Mouse (Mus musculus) hindbrain, embryonic 12.5 days (tissue): ENCODE measurements around the gene Prmt2. TPM values are rescaled to one million over a fixed set of nuclear protein-coding genes. Genes with fewer than 3 reads are reported as not detected.

Source experiments
- ATAC-seq: fragments of 200-750 bp; cut with Nextera tagmentation; 2 replicates; pipeline ENCODE4 v1.8.0; 2017; ENCODE audit warnings: moderate TSS enrichment; ENCODE audit not compliant: low FRiP score
- H3K27ac ChIP-seq: fragments of 300-500 bp; sonication (generic); 2 replicates; pipeline ENCODE4 v1.5.1; 2016; ENCODE audit warnings: mild to moderate bottlenecking
- H3K27me3 ChIP-seq: fragments of 300-500 bp; sonication (generic); 2 replicates; pipeline ENCODE4 v1.6.1; 2016; ENCODE audit warnings: mild to moderate bottlenecking
- H3K36me3 ChIP-seq: fragments of 300-500 bp; sonication (generic); 2 replicates; pipeline ENCODE4 v1.6.1; 2016; ENCODE audit warnings: mild to moderate bottlenecking
- H3K4me1 ChIP-seq: fragments of 300-500 bp; sonication (generic); 2 replicates; pipeline ENCODE4 v1.6.1; 2016
- H3K4me2 ChIP-seq: fragments of 300-500 bp; sonication (generic); replicated peaks from 2 replicates; pipeline ENCODE4 v1.6.1; 2016; ENCODE audit warnings: mild to moderate bottlenecking
- H3K4me3 ChIP-seq: fragments of 300-500 bp; sonication (generic); 2 replicates; pipeline ENCODE4 v1.5.1; 2016; ENCODE audit warnings: mild to moderate bottlenecking
- H3K9ac ChIP-seq: fragments of 300-500 bp; sonication (generic); 2 replicates; pipeline ENCODE4 v1.6.1; 2016; ENCODE audit warnings: mild to moderate bottlenecking, moderate library complexity
- H3K9me3 ChIP-seq: fragments of 300-500 bp; sonication (generic); replicated peaks from 2 replicates; pipeline ENCODE4 v1.6.1; 2016; ENCODE audit warnings: mild to moderate bottlenecking
- WGBS: fragments of 180-500 bp; shearing (Covaris S2); methylation state at CpG from one replicate; pipeline ENCODE4 v1.1.7; 2016; 5-methylcytosine and 5-hydroxymethylcytosine counted together
- polyA plus RNA-seq: library from polyadenylated mRNA; unstranded; fragments of >200 nt; fragmentation: Nextera tagmentation; extraction: Ambion mirVana; gene quantifications from 2 replicates; pipeline ENCODE4 v1.2.1, GENCODE M21; 2016

The Prmt2 gene
- polyA plus RNA-seq, 1 experiment from 2014 or later: 137 TPM

GRCm38 (mm10) chr10:76253536-76253935 is 15.9 kb upstream of the Prmt2 start, which contains the start of gene S100b:
Gene S100b, plus strand, starts transcription at chr10:76253853.
- H3K27me3 ChIP-seq: no peaks in the 10 kb centered on the region
- WGBS: 58% methylated on average over 4 of the region's 4 CpGs
- H3K4me2 ChIP-seq: no peak within 1 kb of the TSS
- ATAC-seq: no peak
- no peaks in the 10 kb centered on the region for H3K9me3 ChIP-seq
- H3K4me3 ChIP-seq: no peak within 1 kb of the TSS
- no peak within 1 kb of the TSS for H3K27ac ChIP-seq
- H3K36me3 ChIP-seq: no peaks in the 10 kb centered on the region
- H3K4me1 ChIP-seq: peaks cover 8% of the 10 kb centered on the region; the same call in 1 of the 2 replicates
- no peak within 1 kb of the TSS for H3K9ac ChIP-seq

GRCm38 (mm10) chr10:76253079-76253478 is 15.4 kb upstream of the Prmt2 start:
- Histone ChIP-seq H3K27me3 (no peaks in the 10 kb centered on the region), H3K27ac (no peak overlapping the region), H3K9ac (no peak overlapping the region), H3K4me2 (no peak overlapping the region), H3K4me1 (peaks cover 9% of the 10 kb centered on the region), H3K4me3 (no peak overlapping the region), H3K9me3 (no peaks in the 10 kb centered on the region), H3K36me3 (no peaks in the 10 kb centered on the region)
- WGBS: 91% methylated on average over 1 of the region's 1 CpGs
- ATAC-seq: no peak

GRCm38 (mm10) chr10:76250870-76251269 is 13.2 kb upstream of the Prmt2 start:
- ATAC-seq: no peak
- H3K4me1 ChIP-seq: peaks cover 12% of the 10 kb centered on the region
- H3K27me3 ChIP-seq: no peaks in the 10 kb centered on the region
- no peak overlapping the region for H3K4me2 ChIP-seq
- no peak overlapping the region for H3K27ac ChIP-seq
- no peak overlapping the region for H3K9ac ChIP-seq
- WGBS: 57% methylated on average over 7 of the region's 7 CpGs
- no peaks in the 10 kb centered on the region for H3K9me3 ChIP-seq
- H3K4me3 ChIP-seq: no peak overlapping the region
- H3K36me3 ChIP-seq: no peaks in the 10 kb centered on the region

- Histone ChIP-seq H3K4me1 (peaks cover 8% of the 10 kb centered on the region), H3K36me3 (no peaks in the 10 kb centered on the region), H3K9me3 (no peaks in the 10 kb centered on the region), H3K27ac (no peak overlapping the region), H3K27me3 (no peaks in the 10 kb centered on the region), H3K4me2 (no peak overlapping the region), H3K4me3 (no peak overlapping the region), H3K9ac (no peak overlapping the region)
- WGBS: 57% methylated on average over 5 of the region's 5 CpGs
- ATAC-seq: no peak
These were observed 10.9 kb upstream of the Prmt2 start for GRCm38 (mm10) chr10:76248647-76248968.

GRCm38 (mm10) chr10:76247960-76248646 is 10.4 kb upstream of the Prmt2 start:
- Histone ChIP-seq H3K36me3 (no peaks in the 10 kb centered on the region), H3K4me3 (no peak overlapping the region), H3K9me3 (no peaks in the 10 kb centered on the region), H3K27me3 (no peaks in the 10 kb centered on the region), H3K27ac (peak overlapping the region; percentile 45; the same call in 1 of the 2 replicates), H3K9ac (no peak overlapping the region), H3K4me1 (peaks cover 5% of the 10 kb centered on the region), H3K4me2 (no peak overlapping the region)
- no peak for ATAC-seq
- 31% methylated on average over 21 of the region's 21 CpGs for WGBS

GRCm38 (mm10) chr10:76246601-76247000 is 8.9 kb upstream of the Prmt2 start:
- Histone ChIP-seq H3K9ac (no peak overlapping the region), H3K4me3 (no peak overlapping the region), H3K9me3 (no peaks in the 10 kb centered on the region), H3K27ac (no peak overlapping the region), H3K27me3 (no peaks in the 10 kb centered on the region), H3K4me2 (no peak overlapping the region), H3K4me1 (peaks cover 4% of the 10 kb centered on the region), H3K36me3 (no peaks in the 10 kb centered on the region)
- 52% methylated on average over 4 of the region's 4 CpGs for WGBS
- ATAC-seq: no peak

- WGBS: 77% methylated on average over 2 of the region's 2 CpGs
- no peaks in the 10 kb centered on the region for H3K9me3 ChIP-seq
- H3K4me2 ChIP-seq: no peak overlapping the region
- no peak overlapping the region for H3K4me3 ChIP-seq
- no peaks in the 10 kb centered on the region for H3K27me3 ChIP-seq
- H3K9ac ChIP-seq: no peak overlapping the region
- no peak for ATAC-seq
- H3K4me1 ChIP-seq: peaks cover 6% of the 10 kb centered on the region
- no peaks in the 10 kb centered on the region for H3K36me3 ChIP-seq
- H3K27ac ChIP-seq: no peak overlapping the region
These were observed 7.4 kb upstream of the Prmt2 start for GRCm38 (mm10) chr10:76245106-76245505.

- Histone ChIP-seq H3K27ac (no peak overlapping the region), H3K9me3 (no peaks in the 10 kb centered on the region), H3K9ac (no peak overlapping the region), H3K4me3 (no peak overlapping the region), H3K27me3 (no peaks in the 10 kb centered on the region), H3K36me3 (peaks cover 5% of the 10 kb centered on the region), H3K4me2 (no peak overlapping the region), H3K4me1 (peaks cover 24% of the 10 kb centered on the region)
- no peak for ATAC-seq
- 72% methylated on average over 4 of the region's 4 CpGs for WGBS
These were observed 1.7 kb upstream of the Prmt2 start for GRCm38 (mm10) chr10:76239401-76239800.

GRCm38 (mm10) chr10:76229627-76230026 is 8.0 kb downstream of the Prmt2 start:
- 81% methylated on average over 1 of the region's 1 CpGs for WGBS
- Histone ChIP-seq H3K9me3 (no peaks in the 10 kb centered on the region), H3K27me3 (no peaks in the 10 kb centered on the region), H3K4me1 (no peaks in the 10 kb centered on the region), H3K4me3 (no peak overlapping the region), H3K4me2 (no peak overlapping the region), H3K36me3 (peaks cover 13% of the 10 kb centered on the region), H3K27ac (no peak overlapping the region), H3K9ac (no peak overlapping the region)
- no peak for ATAC-seq

- Histone ChIP-seq H3K27ac (no peak overlapping the region), H3K4me3 (no peak overlapping the region), H3K4me2 (no peak overlapping the region), H3K36me3 (peaks cover 49% of the 10 kb centered on the region), H3K4me1 (no peaks in the 10 kb centered on the region), H3K9me3 (no peaks in the 10 kb centered on the region), H3K9ac (no peak overlapping the region), H3K27me3 (no peaks in the 10 kb centered on the region)
- WGBS: 91% methylated on average over 11 of the region's 11 CpGs
- ATAC-seq: no peak
These were observed 11.7 kb downstream of the Prmt2 start for GRCm38 (mm10) chr10:76225944-76226343.

- Histone ChIP-seq H3K36me3 (peaks cover 90% of the 10 kb centered on the region), H3K4me1 (no peaks in the 10 kb centered on the region), H3K9me3 (peaks cover 18% of the 10 kb centered on the region; the same call in 1 of the 2 replicates), H3K27ac (no peak overlapping the region), H3K9ac (no peak overlapping the region), H3K27me3 (no peaks in the 10 kb centered on the region), H3K4me2 (no peak overlapping the region), H3K4me3 (no peak overlapping the region)
- WGBS: 83% methylated on average over 9 of the region's 9 CpGs
- ATAC-seq: no peak
These were observed 19.4 kb downstream of the Prmt2 start for GRCm38 (mm10) chr10:76218240-76218639.

GRCm38 (mm10) chr10:76217056-76217455 is 20.6 kb downstream of the Prmt2 start:
- H3K4me3 ChIP-seq: no peak overlapping the region
- no peak overlapping the region for H3K4me2 ChIP-seq
- H3K4me1 ChIP-seq: no peaks in the 10 kb centered on the region
- no peaks in the 10 kb centered on the region for H3K27me3 ChIP-seq
- H3K27ac ChIP-seq: no peak overlapping the region
- H3K9ac ChIP-seq: no peak overlapping the region
- no peak for ATAC-seq
- H3K36me3 ChIP-seq: peaks cover 90% of the 10 kb centered on the region
- 96% methylated on average over 17 of the region's 17 CpGs for WGBS
- H3K9me3 ChIP-seq: peaks cover 18% of the 10 kb centered on the region; the same call in 1 of the 2 replicates

- H3K36me3 ChIP-seq: peaks cover 88% of the 10 kb centered on the region
- H3K9ac ChIP-seq: no peak overlapping the region
- no peak for ATAC-seq
- H3K27ac ChIP-seq: no peak overlapping the region
- 92% methylated on average over 4 of the region's 4 CpGs for WGBS
- no peak overlapping the region for H3K4me2 ChIP-seq
- no peaks in the 10 kb centered on the region for H3K27me3 ChIP-seq
- H3K4me1 ChIP-seq: no peaks in the 10 kb centered on the region
- H3K4me3 ChIP-seq: no peak overlapping the region
- peaks cover 18% of the 10 kb centered on the region; the same call in 1 of the 2 replicates for H3K9me3 ChIP-seq
These were observed 23.5 kb downstream of the Prmt2 start for GRCm38 (mm10) chr10:76214161-76214560.
